Mouse (Mus musculus) adipocyte (in vitro differentiated cells): Measurements from ENCODE around the gene Fkbp5.
"Not testable (repeated sequence)": the region's sequence is repeated elsewhere in the genome, so short reads cannot be mapped to it uniquely, and the experiment has no call there.

Experiments
- DNase-seq: peaks from one replicate; pipeline ENCODE4 v3.0.0-alpha.2; 2016; ENCODE audit warnings: low spot score

Gene Fkbp5

GRCm38 (mm10) chr17:28517441-28517955 is at the start of gene Fkbp5:
Fkbp5 (minus strand) TSS chr17:28517527.
- DNase-seq = no peak

DNA sequence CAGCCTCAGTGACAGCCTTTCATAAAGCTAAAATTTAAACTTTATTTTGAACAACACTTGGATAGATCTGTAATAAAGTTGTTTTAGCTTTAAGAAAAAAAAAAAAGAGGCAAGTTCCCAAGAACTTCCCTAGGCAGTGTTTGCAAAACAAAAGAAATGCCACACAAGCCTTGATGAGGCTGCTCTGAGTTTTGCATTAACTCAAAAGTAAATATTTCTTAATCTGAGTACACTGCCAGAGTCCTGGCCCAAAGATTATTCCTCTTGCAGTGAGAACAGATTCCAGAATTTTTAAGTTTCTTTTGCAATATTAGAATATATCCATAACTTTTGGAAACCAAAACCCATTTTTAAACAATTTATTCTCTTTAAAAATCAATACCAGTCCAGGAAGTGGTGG is 47.9 kb upstream of the Fkbp5 start:
- peak; percentile 56 for DNase-seq

- no peak for DNase-seq
Measured at GRCm38 (mm10) chr17:28561613-28562012, 44.3 kb upstream of the Fkbp5 start.

GRCm38 (mm10) chr17:28560598-28560997 is 43.3 kb upstream of the Fkbp5 start, which contains the start of gene Clps:
Clps (minus strand) TSS chr17:28560766.
- no peak for DNase-seq

DNA sequence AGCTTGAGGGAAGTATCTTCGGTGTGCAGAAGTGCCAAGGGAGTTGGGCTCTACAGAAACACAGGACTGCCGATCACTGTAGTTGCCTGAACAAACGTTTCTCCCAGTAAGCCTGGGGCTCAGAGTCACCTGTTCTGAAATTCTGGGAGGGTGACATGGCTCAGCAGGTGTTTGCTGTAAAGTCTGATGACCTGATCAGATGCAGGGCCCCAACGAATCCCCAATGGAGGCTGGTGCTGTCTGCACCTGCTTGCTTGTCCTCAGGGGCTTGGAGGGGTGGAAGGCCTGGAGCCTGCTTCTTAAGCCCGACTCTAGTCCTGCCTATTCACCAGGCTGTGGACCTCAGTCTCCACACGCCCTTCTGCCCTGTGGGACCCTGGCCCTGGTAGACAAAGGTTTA is 40.4 kb upstream of the Fkbp5 start:
- DNase-seq = no peak

- peak; percentile 87 for DNase-seq
Measured at GRCm38 (mm10) chr17:28556635-28557396, 39.5 kb upstream of the Fkbp5 start.

DNA sequence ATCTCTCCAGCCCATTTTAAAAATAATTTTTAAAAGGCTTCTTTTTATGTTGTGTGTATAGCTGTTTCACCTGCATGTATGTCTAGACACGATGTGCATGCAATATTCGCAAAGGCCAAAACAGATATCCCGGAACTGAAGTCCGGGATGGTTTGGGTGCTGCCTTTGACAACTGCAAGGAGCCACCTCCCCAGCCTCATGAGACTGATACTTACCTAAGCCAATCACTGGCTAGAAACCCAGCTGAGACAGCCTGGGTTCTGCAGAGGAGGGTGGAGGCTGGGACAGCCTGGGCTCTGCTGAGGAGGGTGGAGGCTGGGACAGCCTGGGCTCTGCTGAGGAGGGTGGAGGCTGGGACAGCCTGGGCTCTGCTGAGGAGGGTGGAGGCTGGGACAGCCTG is 36.7 kb upstream of the Fkbp5 start:
- not testable (repeated sequence) for DNase-seq

- DNase-seq = peak; percentile 81
Measured at GRCm38 (mm10) chr17:28553040-28553793, 35.9 kb upstream of the Fkbp5 start.

DNA sequence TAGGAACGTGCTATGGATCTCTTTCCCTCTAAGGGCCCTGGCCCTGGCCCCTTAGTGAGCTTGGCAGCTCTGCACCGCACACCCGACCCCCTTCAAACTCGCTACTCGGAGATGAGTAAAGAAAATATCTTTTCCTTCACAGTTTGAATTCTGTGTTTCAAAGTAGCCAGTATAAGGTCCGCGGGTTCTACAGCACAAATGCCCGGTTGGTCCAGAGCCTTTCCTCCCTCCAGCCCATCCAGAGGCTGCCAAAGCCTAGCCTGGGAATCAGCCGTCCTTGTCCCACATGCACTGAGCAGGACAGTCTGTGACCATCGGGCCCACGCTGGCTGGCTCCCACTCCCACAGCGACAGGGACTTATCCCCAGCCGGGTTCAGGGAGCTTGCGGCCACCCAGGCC is 31.8 kb upstream of the Fkbp5 start, which contains the start of gene Clpsl2:
Gene Clpsl2 (plus strand): TSS at position 301 of the 400 bp plus-strand sequence.
- DNase-seq = no peak

GRCm38 (mm10) chr17:28548550-28548949 is 31.2 kb upstream of the Fkbp5 start:
- DNase-seq = no peak

GRCm38 (mm10) chr17:28546925-28547324 is 29.6 kb upstream of the Fkbp5 start:
- no peak for DNase-seq

DNA sequence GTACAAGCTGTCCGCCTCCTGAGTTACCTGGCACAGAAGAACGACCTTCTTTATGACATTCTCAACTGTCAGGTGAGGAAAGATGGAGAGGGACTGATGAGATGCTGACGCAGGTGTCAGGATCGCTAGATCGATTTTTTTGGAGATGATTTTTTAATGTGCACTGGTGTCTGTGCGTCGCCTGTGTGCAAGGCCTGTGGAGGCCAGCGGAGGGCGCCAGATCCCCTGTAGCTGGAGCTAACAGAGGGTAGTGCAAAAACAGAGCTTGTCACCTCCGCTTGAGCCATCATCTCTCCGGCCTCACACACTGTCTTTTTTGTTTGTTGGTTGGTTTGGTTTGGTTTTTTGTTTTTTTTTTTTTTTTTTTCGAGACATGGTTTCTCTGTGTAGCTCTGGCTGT is 20.6 kb upstream of the Fkbp5 start:
- DNase-seq = no peak

DNA sequence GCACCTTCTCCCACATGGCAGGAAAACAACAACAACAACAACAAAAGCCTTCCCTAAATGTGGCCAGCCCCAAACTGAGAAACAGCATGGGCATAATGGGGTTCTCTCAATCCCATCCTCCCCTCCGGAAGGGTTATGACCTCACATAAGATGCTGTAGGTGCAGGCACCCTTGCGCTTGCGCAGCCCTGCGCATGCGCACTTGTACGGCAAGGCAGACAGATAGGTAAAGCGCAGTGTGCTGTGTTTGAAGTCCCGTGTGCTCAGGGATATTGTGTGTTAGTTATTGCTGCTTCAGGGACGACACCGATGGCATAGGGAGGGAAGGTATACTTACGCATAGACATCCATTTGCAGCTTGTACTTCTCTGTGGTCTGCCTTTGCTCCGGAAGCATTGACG is 16.0 kb upstream of the Fkbp5 start:
- DNase-seq = no peak

DNA sequence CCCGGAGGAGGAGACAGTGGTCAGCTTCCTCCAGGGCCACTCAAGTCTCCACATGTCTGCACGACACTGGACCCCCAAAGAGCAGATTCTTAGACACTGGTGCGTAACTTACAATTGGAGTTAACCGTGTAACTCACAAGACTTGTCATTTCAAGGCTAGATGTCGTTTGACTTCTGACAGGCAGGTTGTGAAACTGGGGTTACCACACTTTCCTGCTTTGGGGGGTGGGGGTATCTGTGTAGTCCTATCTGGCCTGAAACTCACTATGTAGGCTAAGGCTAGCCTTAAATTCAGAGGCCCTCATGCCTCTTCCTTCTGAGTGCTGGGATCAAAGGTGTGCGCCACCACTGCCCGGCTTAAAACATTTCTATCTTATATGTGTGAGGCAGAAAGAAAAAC is 15.2 kb upstream of the Fkbp5 start:
- no peak for DNase-seq

DNA sequence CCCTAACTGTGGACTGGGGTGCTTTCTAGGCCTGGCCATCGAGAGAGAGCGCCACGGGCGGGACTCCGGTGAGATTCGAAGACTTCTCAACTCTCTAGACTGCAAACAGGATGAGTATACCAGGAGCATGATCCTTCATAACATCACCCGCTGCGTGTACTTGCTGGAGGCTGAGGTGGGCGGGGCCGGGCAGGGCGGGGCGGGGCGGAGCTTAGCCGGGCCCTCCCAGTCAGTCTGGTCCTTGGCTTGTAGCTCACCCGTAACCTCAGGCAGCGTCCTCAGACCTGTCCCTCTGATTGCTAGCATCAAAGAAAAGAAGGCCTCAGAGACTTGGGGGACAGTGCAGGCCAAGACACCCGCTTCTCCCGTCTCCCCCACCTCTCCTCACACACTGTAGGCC is 14.6 kb upstream of the Fkbp5 start:
- no peak for DNase-seq

- DNase-seq = no peak
Measured at GRCm38 (mm10) chr17:28530506-28530905, 13.2 kb upstream of the Fkbp5 start, which contains the start of gene Armc12. Armc12 (plus strand) TSS chr17:28530806.

- DNase-seq = no peak
Measured at GRCm38 (mm10) chr17:28529116-28529515, 11.8 kb upstream of the Fkbp5 start.

DNA sequence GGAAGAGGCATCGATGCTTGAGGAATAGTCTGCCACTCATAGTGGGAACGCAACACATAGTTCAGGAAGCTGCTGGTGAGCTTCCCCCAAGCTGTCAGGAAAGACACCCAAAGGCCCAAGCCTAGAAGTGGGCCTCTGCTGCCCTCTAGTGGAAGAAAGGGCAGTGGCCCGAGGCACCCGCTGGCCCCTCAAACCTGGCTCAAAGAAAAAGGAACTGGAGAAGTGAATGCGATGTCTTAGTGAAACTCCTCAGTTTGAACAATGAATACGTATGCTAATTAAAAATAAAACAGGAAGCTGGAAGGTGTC is 10.7 kb upstream of the Fkbp5 start:
- DNase-seq = peak; percentile 94

DNA sequence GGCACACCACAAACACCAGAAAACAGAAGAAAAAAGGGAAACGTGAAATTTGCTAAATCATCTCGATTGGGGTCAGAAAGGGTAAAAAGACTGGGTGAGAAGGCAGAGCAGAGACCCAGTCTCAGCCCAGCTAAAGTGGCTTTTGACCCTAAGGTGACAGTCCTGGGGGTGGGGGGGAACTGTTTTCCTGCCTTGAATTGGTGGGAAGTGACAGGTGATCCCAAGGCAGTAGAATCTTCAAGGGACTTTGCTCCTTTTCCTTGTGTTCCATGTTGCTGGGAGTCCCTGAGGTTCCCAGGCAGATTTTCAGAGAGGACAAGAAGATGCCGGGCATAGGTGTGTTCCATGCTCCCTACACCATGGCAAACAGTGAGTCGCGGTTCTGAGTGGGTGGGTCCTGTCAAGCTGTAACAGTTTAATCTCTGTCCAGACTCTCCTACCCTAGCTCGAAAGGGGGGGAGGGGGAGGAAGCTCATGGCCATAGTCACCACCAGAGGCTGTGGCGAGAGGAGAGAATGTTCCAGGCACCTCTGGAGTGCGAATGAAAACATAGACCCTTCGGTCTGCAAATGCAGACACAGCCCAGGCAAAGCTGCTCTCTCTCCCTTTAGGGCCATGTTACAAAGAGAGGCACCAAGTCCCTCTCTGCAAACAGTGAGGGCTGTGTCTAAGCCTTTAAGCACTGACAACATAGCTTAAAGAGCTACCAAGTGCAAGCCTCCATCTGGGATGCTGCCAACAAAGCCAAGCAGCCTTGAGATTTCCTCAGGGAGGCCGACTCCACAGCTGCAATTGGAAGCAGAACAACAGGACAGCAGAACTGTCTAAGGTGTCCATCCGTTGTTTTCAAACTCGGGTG is 10.1 kb upstream of the Fkbp5 start:
- peak; percentile 96 for DNase-seq

GRCm38 (mm10) chr17:28524831-28525430 is 7.6 kb upstream of the Fkbp5 start:
- no peak for DNase-seq

- no peak for DNase-seq
Measured at GRCm38 (mm10) chr17:28524009-28524695, 6.8 kb upstream of the Fkbp5 start.
